Mouse (Mus musculus): ENCODE results near the gene Cxcl14.

- TF ChIP-seq CTCF (IDR thresholded peaks at IDR 0.05; ENCODE audit: low read depth, low read length) (peak; percentile 81), POLR2A (IDR thresholded peaks at IDR 0.05; ENCODE audit: insufficient read depth, low read length) (no peak)
These were observed 31.4 kb upstream of the Cxcl14 start for GRCm38 (mm10) chr13:56327779-56328178.
